Mouse (Mus musculus) liver, embryonic 14.5 days (tissue): Measurements from ENCODE around the gene Syne3. TPM values are rescaled to one million over a fixed set of nuclear protein-coding genes. Genes with fewer than 3 reads are reported as not detected.
A peak's percentile ranks its signal among the peaks of the same experiment; 100 is the strongest.

Experiments used
- ATAC-seq: fragments of 200-750 bp; cut with Nextera tagmentation; 2 replicates; pipeline ENCODE4 v1.8.0; 2017; ENCODE audit warnings: moderate number of reproducible peaks, mild to moderate bottlenecking, moderate library complexity; ENCODE audit not compliant: insufficient read depth
- DNase-seq, 3 experiments: peaks; one replicate each; pipeline ENCODE4 v3.0.0-alpha.2; 2012 to 2013; ENCODE audit warnings: low read depth in 3 of 3, low spot score in 3 of 3
- H3K27ac ChIP-seq: fragments of 300-500 bp; sonication (generic); 2 replicates; pipeline ENCODE4 v1.5.1; 2014; ENCODE audit warnings: moderate library complexity, mild to moderate bottlenecking, control low read depth, inconsistent platforms
- H3K27me3 ChIP-seq: fragments of 300-500 bp; sonication (generic); 2 replicates; pipeline ENCODE4 v1.6.1; 2014; ENCODE audit warnings: mild to moderate bottlenecking, low read length, moderate library complexity; ENCODE audit not compliant: control insufficient read depth, insufficient read depth
- H3K36me3 ChIP-seq: fragments of 300-500 bp; sonication (generic); replicated peaks from 2 replicates; pipeline ENCODE4 v1.6.1; 2014; ENCODE audit warnings: low read depth; ENCODE audit not compliant: control insufficient read depth, insufficient read depth
- H3K4me1 ChIP-seq, 2 experiments: fragments of 200-500 bp in 1 of 2; fragments of 300-500 bp in 1 of 2; sonication (generic) in 1 of 2; replicated peaks; 2 replicates each; pipeline ENCODE4 v1.6.1; 2012 to 2014; ENCODE audit warnings: antibody characterized with exemption in 1 of 2, inconsistent platforms in 1 of 2, low read length in 1 of 2; ENCODE audit not compliant: control insufficient read depth in 2 of 2, insufficient read depth in 2 of 2
- H3K4me2 ChIP-seq: fragments of 300-500 bp; sonication (generic); 2 replicates; pipeline ENCODE4 v1.6.1; 2014; ENCODE audit warnings: low read depth, mild to moderate bottlenecking, control low read depth, moderate library complexity
- H3K4me3 ChIP-seq, 2 experiments: fragments of 200-500 bp in 1 of 2; fragments of 300-500 bp in 1 of 2; sonication (generic) in 1 of 2; 2 replicates each; pipeline ENCODE4 v1.5.1; 2012 to 2014; ENCODE audit warnings: low read depth in 2 of 2, low read length in 2 of 2, mild to moderate bottlenecking in 2 of 2, control low read depth in 1 of 2, inconsistent platforms in 1 of 2, moderate library complexity in 1 of 2; ENCODE audit not compliant: insufficient read depth in 1 of 2
- H3K9ac ChIP-seq: fragments of 300-500 bp; sonication (generic); replicated peaks from 2 replicates; pipeline ENCODE4 v1.6.1; 2014; ENCODE audit warnings: mild to moderate bottlenecking, control low read depth, moderate library complexity
- H3K9me3 ChIP-seq: fragments of 300-500 bp; sonication (generic); 2 replicates; pipeline ENCODE4 v1.6.1; 2016; ENCODE audit warnings: low read length, mixed read lengths; ENCODE audit not compliant: control insufficient read depth
- CTCF ChIP-seq: IDR thresholded peaks from 2 replicates; pipeline ENCODE4 v1.5.1; 2016; ENCODE audit warnings: antibody characterized with exemption, low read depth, control low read depth
- EP300 ChIP-seq: IDR thresholded peaks from 2 replicates; pipeline ENCODE4 v1.6.1; 2016; ENCODE audit warnings: antibody characterized with exemption, low read depth
- WGBS: fragments of 180-500 bp; shearing (Covaris S2); extraction: QIAGEN DNeasy Blood & Tissue Kit; methylation state at CpG from one replicate; pipeline ENCODE4 v1.1.7; 2014; ENCODE audit not compliant: insufficient replicate concordance; 5-methylcytosine and 5-hydroxymethylcytosine counted together
- polyA plus RNA-seq, 2 experiments: library from polyadenylated mRNA; depleted of rRNA in 1 of 2; stranded (reverse) in 1 of 2; unstranded in 1 of 2; fragments of >200 nt; fragmentation: Nextera tagmentation in 1 of 2; extraction: Ambion mirVana in 1 of 2; gene quantifications; 2 replicates each; pipeline versions ENCODE4 v1.2.1 to v1.2.3; 2012 to 2014

Gene Syne3
- polyA plus RNA-seq, 2 experiments: 1.6 to 2.2 TPM

DNA sequence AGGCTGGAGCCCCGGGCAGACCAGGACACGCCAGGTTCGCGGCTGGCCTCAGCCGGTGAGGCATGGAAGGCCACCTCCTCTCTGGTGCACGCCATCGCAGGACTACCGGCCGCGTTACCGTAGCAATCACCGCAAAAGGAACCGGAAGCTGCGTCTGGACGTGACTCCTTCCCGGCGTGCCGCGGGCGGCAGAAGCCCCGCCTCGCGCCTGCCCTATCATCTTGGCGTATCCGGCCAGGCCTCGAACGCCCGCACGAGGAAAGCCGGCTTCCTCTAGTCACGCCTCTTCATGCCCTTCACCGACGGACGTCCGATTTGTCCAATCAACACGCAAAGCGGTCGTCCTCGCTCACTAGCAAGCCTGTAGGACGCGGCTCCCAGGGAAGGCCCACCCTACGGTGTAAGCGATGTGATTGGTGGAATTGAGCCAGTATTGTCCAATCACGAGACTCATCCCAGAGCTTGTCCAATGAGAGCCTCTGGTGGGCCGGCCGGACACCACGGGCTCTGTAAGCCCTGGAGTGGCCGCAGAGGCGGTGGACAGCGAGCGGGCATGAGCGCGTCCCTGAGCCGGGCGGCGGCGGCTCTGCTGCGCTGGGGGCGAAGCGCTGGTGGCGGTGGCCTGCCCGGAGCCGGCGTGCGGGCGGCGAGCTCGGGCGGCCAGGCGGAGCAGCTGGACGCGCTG, 22.7 kb upstream of the Syne3 start, which contains the start of gene Glrx5:
Glrx5 (plus strand) TSS at position 542 of the 685 bp plus-strand sequence.
- ATAC-seq: peak; percentile 87
- Histone ChIP-seq H3K9me3 (no peaks in the 10 kb centered on the region), H3K9ac (peak within 1 kb of the TSS; percentile 92), H3K4me1 (peaks cover 36 to 41% of the 10 kb centered on the region in 2 experiments), H3K36me3 (peaks cover 52% of the 10 kb centered on the region), H3K27ac (peak within 1 kb of the TSS; percentile 98), H3K27me3 (no peaks in the 10 kb centered on the region), H3K4me3 (peak within 1 kb of the TSS; percentile 77 to 90), H3K4me2 (peak within 1 kb of the TSS; percentile 98)
- DNase-seq: peak; percentile 100
- WGBS: under 1% methylated on average over 71 of the region's 72 CpGs
- peak; percentile 14; the same call in 1 of the 2 replicates for TF ChIP-seq CTCF
- no peak for TF ChIP-seq EP300

DNA sequence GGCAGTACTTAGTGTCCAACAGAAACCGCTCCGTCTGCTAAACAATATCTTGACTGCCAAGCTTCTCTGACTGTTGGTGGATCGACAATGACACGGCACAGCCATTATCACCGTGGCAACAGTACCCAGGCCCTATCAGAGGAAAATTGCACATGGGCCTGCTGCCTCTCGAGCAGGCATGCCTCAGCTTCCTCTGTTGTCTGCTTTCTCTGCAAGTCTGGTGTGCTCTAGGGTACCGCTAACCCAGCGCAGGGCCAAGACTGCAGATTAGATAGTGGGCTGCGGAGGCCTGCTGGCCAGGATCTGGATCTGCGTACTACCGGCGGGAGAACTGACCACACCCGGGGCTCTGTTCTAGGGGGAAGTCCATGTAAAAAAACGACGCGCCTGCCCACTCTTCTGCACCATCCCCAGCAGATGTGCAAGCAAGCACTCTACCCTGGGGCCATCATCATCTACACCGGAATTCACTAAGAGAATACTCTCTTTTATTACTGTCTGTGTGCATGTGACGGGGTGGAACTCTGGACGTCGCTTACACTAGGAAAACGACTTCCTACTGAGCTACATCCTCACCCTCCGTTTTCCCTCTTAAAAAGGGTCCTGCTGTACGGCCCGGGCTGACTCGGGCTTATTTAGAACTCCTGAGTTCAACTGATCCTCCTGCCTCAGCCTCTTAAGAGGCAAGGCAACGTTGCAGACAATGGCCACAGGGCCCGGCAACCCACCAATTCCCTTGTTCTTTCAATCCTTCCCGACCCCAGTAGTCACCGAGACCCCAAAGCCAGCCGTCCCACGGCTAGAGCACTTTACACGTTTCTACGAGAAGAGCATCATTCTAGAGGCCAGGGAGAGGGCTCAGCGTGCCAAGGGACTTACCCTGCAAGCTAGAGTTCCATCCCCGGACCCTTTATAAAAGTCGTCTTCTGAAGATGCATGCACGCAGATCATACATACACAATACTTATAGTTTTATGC, 21.8 kb upstream of the Syne3 start:
- Histone ChIP-seq H3K27ac (peak overlapping the region; percentile 84), H3K9ac (peak overlapping the region; percentile 89), H3K4me1 (peaks cover 35% of the 10 kb centered on the region in 2 experiments), H3K4me2 (peak overlapping the region; percentile 85), H3K27me3 (no peaks in the 10 kb centered on the region), H3K4me3 (peak overlapping the region; percentile 77 to 90), H3K36me3 (peaks cover 43% of the 10 kb centered on the region), H3K9me3 (no peaks in the 10 kb centered on the region)
- TF ChIP-seq CTCF (no peak), EP300 (no peak)
- ATAC-seq (no peak), DNase-seq (no peak)
- WGBS: under 1% methylated on average over 37 of the region's 37 CpGs

DNA sequence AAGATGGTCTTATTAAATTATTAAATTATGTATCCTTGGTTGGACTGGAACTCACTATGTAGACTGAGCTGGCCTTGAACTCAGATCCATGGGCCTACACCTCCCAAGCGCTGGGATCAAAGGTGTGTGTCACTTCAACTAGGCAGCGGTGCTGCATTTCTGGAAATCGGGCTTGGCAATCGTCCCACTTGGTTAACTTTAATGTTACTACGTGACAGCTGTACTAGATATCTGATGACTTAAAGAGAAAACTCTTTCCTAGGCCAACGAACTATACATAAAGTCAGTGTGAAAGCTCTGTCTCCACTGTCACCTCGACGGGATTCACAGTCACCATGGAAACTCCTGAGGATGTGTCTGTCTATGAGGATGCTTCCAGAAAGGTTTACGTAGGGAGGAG, 20.3 kb upstream of the Syne3 start:
- ATAC-seq (no peak), DNase-seq (no peak)
- Histone ChIP-seq H3K27me3 (no peaks in the 10 kb centered on the region), H3K36me3 (peaks cover 29% of the 10 kb centered on the region), H3K27ac (peak overlapping the region; percentile 84), H3K9me3 (no peaks in the 10 kb centered on the region), H3K9ac (peak overlapping the region; percentile 89), H3K4me2 (peak overlapping the region; percentile 85), H3K4me3 (peak overlapping the region in 1 of 2 experiments; percentile 90; a peak in 2 of 4 replicates), H3K4me1 (peaks cover 35 to 37% of the 10 kb centered on the region in 2 experiments)
- 80% methylated on average over 9 of the region's 9 CpGs for WGBS
- no peak for TF ChIP-seq CTCF
- no peak for TF ChIP-seq EP300

DNA sequence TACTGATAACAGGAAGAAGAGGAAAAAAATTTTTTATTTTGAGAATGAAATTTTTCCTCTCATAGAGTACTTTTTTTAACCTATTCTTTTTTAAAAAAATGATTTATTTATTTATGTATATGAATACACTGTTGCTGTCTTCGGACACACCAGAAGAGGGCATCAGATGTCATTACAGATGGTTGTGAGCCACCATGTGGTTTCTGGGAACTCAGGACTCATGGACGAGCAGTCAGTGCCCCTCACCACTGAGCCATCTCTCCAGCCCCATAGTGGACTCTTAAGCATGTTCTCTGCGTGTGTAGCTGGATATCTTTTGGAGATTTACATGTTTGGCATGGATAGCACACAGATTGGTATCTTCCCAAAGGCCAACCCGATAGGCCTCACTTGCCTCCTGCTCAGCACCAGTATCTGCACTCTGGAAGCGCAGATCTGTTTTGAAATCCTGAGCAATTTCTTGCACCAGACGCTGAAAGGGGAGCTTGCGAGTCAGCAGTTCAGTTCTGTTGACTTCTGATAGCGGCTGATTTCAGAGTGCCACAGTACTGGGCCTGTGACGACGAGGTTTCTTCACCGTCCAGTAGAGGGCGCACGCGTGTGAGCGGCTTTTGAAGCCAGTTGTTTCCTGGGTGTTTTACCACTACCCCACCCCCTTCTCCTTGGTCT, 17.8 kb upstream of the Syne3 start:
- H3K4me2 ChIP-seq: peak overlapping the region; percentile 55
- peak overlapping the region; percentile 54; the same call in 1 of the 2 replicates for H3K9ac ChIP-seq
- TF ChIP-seq EP300: no peak
- peak; percentile 98 for TF ChIP-seq CTCF
- peaks cover 38 to 40% of the 10 kb centered on the region in 2 experiments for H3K4me1 ChIP-seq
- peak; percentile 97 for DNase-seq
- WGBS: 5% methylated on average over 15 of the region's 15 CpGs
- peaks cover 22% of the 10 kb centered on the region for H3K36me3 ChIP-seq
- H3K27me3 ChIP-seq: no peaks in the 10 kb centered on the region
- H3K9me3 ChIP-seq: peaks cover 6% of the 10 kb centered on the region
- H3K4me3 ChIP-seq: 0 out of 4 replicates have a peak overlapping the region, but pooled peaks of 1 of the 2 experiments have one; percentile 6
- peak; percentile 44 for ATAC-seq
- H3K27ac ChIP-seq: peak overlapping the region; percentile 100
